Mouse (Mus musculus) stomach, embryonic 14.5 days (tissue): ENCODE measurements around the gene Ak9. TPM values are rescaled to one million over a fixed set of nuclear protein-coding genes. Genes with fewer than 3 reads are reported as not detected.
A peak's percentile ranks its signal among the peaks of the same experiment; 100 is the strongest.

ENCODE experiments used
- ATAC-seq: fragments of 200-750 bp; cut with Nextera tagmentation; 2 replicates; pipeline ENCODE4 v1.8.0; 2017; ENCODE audit warnings: low read depth, moderate TSS enrichment; ENCODE audit not compliant: insufficient number of reproducible peaks, insufficient read depth, low FRiP score
- H3K27ac ChIP-seq: fragments of 300-500 bp; sonication (generic); 2 replicates; pipeline ENCODE4 v1.5.1; 2014; ENCODE audit warnings: mild to moderate bottlenecking, low read length, moderate library complexity, mixed read lengths
- H3K27me3 ChIP-seq: fragments of 300-500 bp; sonication (generic); 2 replicates; pipeline ENCODE4 v1.6.1; 2014; ENCODE audit warnings: low read length, control low read depth, mixed read lengths; ENCODE audit not compliant: control insufficient read depth, insufficient read depth
- H3K36me3 ChIP-seq: fragments of 300-500 bp; sonication (generic); 2 replicates; pipeline ENCODE4 v1.6.1; 2014; ENCODE audit warnings: mild to moderate bottlenecking, control low read depth, low read length, moderate library complexity, mixed read lengths; ENCODE audit not compliant: control insufficient read depth, insufficient read depth
- H3K4me1 ChIP-seq: fragments of 300-500 bp; sonication (generic); 2 replicates; pipeline ENCODE4 v1.6.1; 2014; ENCODE audit warnings: low read length, control low read depth, mixed read lengths; ENCODE audit not compliant: control insufficient read depth, insufficient read depth
- H3K4me2 ChIP-seq: fragments of 300-500 bp; sonication (generic); replicated peaks from 2 replicates; pipeline ENCODE4 v1.6.1; 2014; ENCODE audit warnings: low read depth, low read length, control low read depth
- H3K4me3 ChIP-seq: fragments of 300-500 bp; sonication (generic); 2 replicates; pipeline ENCODE4 v1.5.1; 2014; ENCODE audit warnings: low read depth, low read length, control low read depth
- H3K9ac ChIP-seq: fragments of 300-500 bp; sonication (generic); replicated peaks from 2 replicates; pipeline ENCODE4 v1.6.1; 2014; ENCODE audit warnings: low read depth, mild to moderate bottlenecking, control low read depth, low read length, moderate library complexity, mixed read lengths
- H3K9me3 ChIP-seq: fragments of 300-500 bp; sonication (generic); 2 replicates; pipeline ENCODE4 v1.6.1; 2016; ENCODE audit warnings: low read depth, low read length, control low read depth; ENCODE audit not compliant: control insufficient read depth
- WGBS: fragments of 180-500 bp; shearing (Covaris S2); extraction: QIAGEN DNeasy Blood & Tissue Kit; methylation state at CpG from one replicate; pipeline ENCODE4 v1.1.7; 2014; 5-methylcytosine and 5-hydroxymethylcytosine counted together
- polyA plus RNA-seq: library from polyadenylated mRNA; unstranded; fragments of >200 nt; fragmentation: Nextera tagmentation; extraction: Ambion mirVana; gene quantifications from 2 replicates; pipeline ENCODE4 v1.2.1, GENCODE M21; 2014

Ak9 gene
- polyA plus RNA-seq, 1 experiment from 2014 or later, result not detected

- no peak for ATAC-seq
- Histone ChIP-seq H3K27me3 (no peaks in the 10 kb centered on the region), H3K4me1 (no peaks in the 10 kb centered on the region), H3K4me2 (no peak overlapping the region), H3K27ac (no peak overlapping the region), H3K4me3 (no peak overlapping the region), H3K36me3 (no peaks in the 10 kb centered on the region), H3K9ac (no peak overlapping the region), H3K9me3 (no peaks in the 10 kb centered on the region)
- 39% methylated on average over 1 of the region's 1 CpGs for WGBS
These were observed 3.6 kb upstream of the Ak9 start for GRCm38 (mm10) chr10:41300161-41300560.

- Histone ChIP-seq H3K9ac (peak within 1 kb of the TSS; percentile 45), H3K36me3 (no peaks in the 10 kb centered on the region), H3K4me2 (peak within 1 kb of the TSS; percentile 91), H3K27ac (no peak within 1 kb of the TSS), H3K9me3 (no peaks in the 10 kb centered on the region), H3K4me3 (peak within 1 kb of the TSS; percentile 84), H3K4me1 (no peaks in the 10 kb centered on the region), H3K27me3 (no peaks in the 10 kb centered on the region)
- peak; percentile 91 for ATAC-seq
- under 1% methylated on average over 38 of the region's 38 CpGs for WGBS
These were observed 920 bp upstream of the Ak9 start, which contains the start of gene Fig4 for GRCm38 (mm10) chr10:41302689-41303431. Gene Fig4, minus strand, starts transcription at chr10:41303260.

- Histone ChIP-seq H3K36me3 (no peaks in the 10 kb centered on the region), H3K27ac (no peak overlapping the region), H3K9me3 (no peaks in the 10 kb centered on the region), H3K4me1 (no peaks in the 10 kb centered on the region), H3K4me3 (no peak overlapping the region), H3K9ac (no peak overlapping the region), H3K4me2 (no peak overlapping the region), H3K27me3 (no peaks in the 10 kb centered on the region)
- WGBS, result 63% methylated on average over 9 of the region's 9 CpGs
- ATAC-seq, result no peak
These were observed 1.2 kb downstream of the Ak9 start for GRCm38 (mm10) chr10:41304961-41305455.

GRCm38 (mm10) chr10:41308205-41308604 is 4.4 kb downstream of the Ak9 start:
- 94% methylated on average over 4 of the region's 4 CpGs for WGBS
- no peak overlapping the region for H3K4me2 ChIP-seq
- H3K9ac ChIP-seq, result no peak overlapping the region
- no peak overlapping the region for H3K27ac ChIP-seq
- no peak overlapping the region for H3K4me3 ChIP-seq
- H3K27me3 ChIP-seq, result no peaks in the 10 kb centered on the region
- no peaks in the 10 kb centered on the region for H3K9me3 ChIP-seq
- no peaks in the 10 kb centered on the region for H3K36me3 ChIP-seq
- ATAC-seq, result no peak
- no peaks in the 10 kb centered on the region for H3K4me1 ChIP-seq

- no peak overlapping the region for H3K9ac ChIP-seq
- H3K36me3 ChIP-seq, result no peaks in the 10 kb centered on the region
- H3K4me1 ChIP-seq, result no peaks in the 10 kb centered on the region
- H3K4me2 ChIP-seq, result no peak overlapping the region
- H3K27me3 ChIP-seq, result no peaks in the 10 kb centered on the region
- H3K9me3 ChIP-seq, result no peaks in the 10 kb centered on the region
- no peak for ATAC-seq
- no peak overlapping the region for H3K4me3 ChIP-seq
- H3K27ac ChIP-seq, result no peak overlapping the region
- 79% methylated on average over 3 of the region's 3 CpGs for WGBS
These were observed 12.1 kb downstream of the Ak9 start for GRCm38 (mm10) chr10:41315866-41316265.

GRCm38 (mm10) chr10:41332533-41333043 is 28.8 kb downstream of the Ak9 start:
- no peak overlapping the region for H3K4me3 ChIP-seq
- H3K27ac ChIP-seq, result no peak overlapping the region
- no peak overlapping the region for H3K4me2 ChIP-seq
- H3K9me3 ChIP-seq, result no peaks in the 10 kb centered on the region
- no peak for ATAC-seq
- no peaks in the 10 kb centered on the region for H3K36me3 ChIP-seq
- H3K27me3 ChIP-seq, result no peaks in the 10 kb centered on the region
- H3K4me1 ChIP-seq, result no peaks in the 10 kb centered on the region
- 77% methylated on average over 2 of the region's 2 CpGs for WGBS
- H3K9ac ChIP-seq, result no peak overlapping the region

- Histone ChIP-seq H3K27me3 (no peaks in the 10 kb centered on the region), H3K27ac (no peak overlapping the region), H3K36me3 (no peaks in the 10 kb centered on the region), H3K4me1 (no peaks in the 10 kb centered on the region), H3K4me2 (no peak overlapping the region), H3K9me3 (no peaks in the 10 kb centered on the region), H3K4me3 (no peak overlapping the region), H3K9ac (no peak overlapping the region)
- ATAC-seq, result no peak
- 85% methylated on average over 7 of the region's 7 CpGs for WGBS
These were observed 37.6 kb downstream of the Ak9 start for GRCm38 (mm10) chr10:41341346-41341745.

- no peak overlapping the region for H3K4me3 ChIP-seq
- H3K9ac ChIP-seq, result no peak overlapping the region
- ATAC-seq, result no peak
- no peaks in the 10 kb centered on the region for H3K4me1 ChIP-seq
- no peak overlapping the region for H3K27ac ChIP-seq
- no peaks in the 10 kb centered on the region for H3K36me3 ChIP-seq
- WGBS, result 84% methylated on average over 9 of the region's 9 CpGs
- H3K4me2 ChIP-seq, result no peak overlapping the region
- H3K9me3 ChIP-seq, result no peaks in the 10 kb centered on the region
- no peaks in the 10 kb centered on the region for H3K27me3 ChIP-seq
These were observed 61.3 kb downstream of the Ak9 start for GRCm38 (mm10) chr10:41365086-41365485.
